Mouse (Mus musculus): ENCODE results near the gene Ppp1r21.

GRCm38 (mm10) chr17:88627150-88627549 lies 97.2 kb downstream of the Ppp1r21 start:
- TF ChIP-seq ZC3H11A (IDR thresholded peaks at IDR 0.05; ENCODE audit: borderline replicate concordance, low read depth, low read length): no peak
- TF ChIP-seq HCFC1 (IDR thresholded peaks at IDR 0.05; ENCODE audit: borderline replicate concordance, insufficient read depth, low read length): no peak
- no peak for TF ChIP-seq MAFK (IDR thresholded peaks at IDR 0.05; ENCODE audit: insufficient read depth, low read depth, low read length)
- TF ChIP-seq CHD2 (IDR thresholded peaks at IDR 0.05; ENCODE audit: low read depth, low read length): no peak
- no peak for TF ChIP-seq ZNF384 (IDR thresholded peaks at IDR 0.05; ENCODE audit: low read depth, low read length)
